Mouse (Mus musculus): ENCODE results near the gene Mad2l1bp. TPM values are rescaled to one million over a fixed set of nuclear protein-coding genes. Genes with fewer than 3 reads are reported as not detected.

Mad2l1bp gene
- polyA plus RNA-seq (2012; rRNA removed), result 8.1 and 10.0 TPM in 2 replicates

GRCm38 (mm10) chr17:46152847-46153782, at the start of gene Mad2l1bp:
Mad2l1bp (minus strand) TSS chr17:46153553.

GRCm38 (mm10) chr17:46202421-46203071, 49.2 kb upstream of the Mad2l1bp start, which contains the start of the genes Polh and Xpo5:
Polh (minus strand) TSS chr17:46202645.
Xpo5 (plus strand) TSS chr17:46202782.

GRCm38 (mm10) chr17:46160686-46161085, 7.3 kb upstream of the Mad2l1bp start, which contains the start of gene Gtpbp2:
Gtpbp2 (plus strand) TSS chr17:46161032.

GRCm38 (mm10) chr17:46143578-46144423, 9.6 kb downstream of the Mad2l1bp start, which contains the start of gene Rsph9:
Rsph9 (minus strand) TSS chr17:46144216.

GRCm38 (mm10) chr17:46110402-46111289, 42.7 kb downstream of the Mad2l1bp start, which contains the start of gene Mrps18a:
Mrps18a (plus strand) TSS chr17:46110986.

Other genes starting within 250 kb of the Mad2l1bp start
- gene Vegfa, start 121.2 kb downstream of the Mad2l1bp start, polyA plus RNA-seq (2012; rRNA removed), result 63.8 and 87.0 TPM in 2 replicates
- 13.2 and 14.9 TPM in 2 replicates for gene Mrps18a, start 42.6 kb downstream of the Mad2l1bp start, polyA plus RNA-seq (2012; rRNA removed)
- 5.3 and 7.2 TPM in 2 replicates for gene Rsph9, start 9.3 kb downstream of the Mad2l1bp start, polyA plus RNA-seq (2012; rRNA removed)
- 55.4 and 62.2 TPM in 2 replicates for gene Gtpbp2, start 7.5 kb upstream of the Mad2l1bp start, polyA plus RNA-seq (2012; rRNA removed)
- gene Polh, start 49.1 kb upstream of the Mad2l1bp start, polyA plus RNA-seq (2012; rRNA removed), result 1.1 and 1.2 TPM in 2 replicates
- gene Xpo5, start 49.2 kb upstream of the Mad2l1bp start, polyA plus RNA-seq (2012; rRNA removed), result 4.7 and 5.9 TPM in 2 replicates
- 15.7 and 21.4 TPM in 2 replicates for gene Polr1c, start 94.5 kb upstream of the Mad2l1bp start, polyA plus RNA-seq (2012; rRNA removed)
- 209 and 224 TPM in 2 replicates for gene Yipf3, start 94.5 kb upstream of the Mad2l1bp start, polyA plus RNA-seq (2012; rRNA removed)
- 2.5 and 3.8 TPM in 2 replicates for gene Lrrc73, start 100.0 kb upstream of the Mad2l1bp start, polyA plus RNA-seq (2012; rRNA removed)
- 24.8 and 27.8 TPM in 2 replicates for gene Tjap1, start 129.5 kb upstream of the Mad2l1bp start, polyA plus RNA-seq (2012; rRNA removed)
- 8.6 and 10.5 TPM in 2 replicates for gene Dlk2, start 143.9 kb upstream of the Mad2l1bp start, polyA plus RNA-seq (2012; rRNA removed)
- 15.6 and 18.3 TPM in 2 replicates for gene Abcc10, start 174.8 kb upstream of the Mad2l1bp start, polyA plus RNA-seq (2012; rRNA removed)
- gene Zfp318, start 230.2 kb upstream of the Mad2l1bp start, polyA plus RNA-seq (2012; rRNA removed), result 1.2 and 1.3 TPM in 2 replicates